Mouse (Mus musculus) testis, adult 2 months (tissue): ENCODE measurements at regions not wholly inside any gene's neighbourhood (a gene's known extent, or its start where the extent isn't known, plus 50 kb on each side); places are given as distances from the start of the nearest gene placed in this dataset.

Experiments used
- H3K27ac ChIP-seq: fragments of 200-500 bp; 2 replicates; pipeline ENCODE4 v1.5.1; 2012; ENCODE audit warnings: low read depth, low read length; ENCODE audit not compliant: control insufficient read depth, insufficient read depth
- H3K27me3 ChIP-seq: fragments of 200-500 bp; 2 replicates; pipeline ENCODE4 v1.6.1; 2012; ENCODE audit warnings: mild to moderate bottlenecking, low read length, moderate library complexity; ENCODE audit not compliant: control insufficient read depth, insufficient read depth
- H3K36me3 ChIP-seq: fragments of 200-500 bp; 2 replicates; pipeline ENCODE4 v1.6.1; 2012; ENCODE audit warnings: mild to moderate bottlenecking, low read length; ENCODE audit not compliant: control insufficient read depth, insufficient read depth
- H3K4me1 ChIP-seq: fragments of 200-500 bp; 2 replicates; pipeline ENCODE4 v1.6.1; 2012; ENCODE audit warnings: low read length; ENCODE audit not compliant: control insufficient read depth, insufficient read depth
- H3K4me3 ChIP-seq: fragments of 200-500 bp; 2 replicates; pipeline ENCODE4 v1.5.1; 2012; ENCODE audit warnings: low read depth, mild to moderate bottlenecking, low read length, moderate library complexity, mixed read lengths; ENCODE audit not compliant: control insufficient read depth
- CTCF ChIP-seq: fragments of 200-500 bp; IDR thresholded peaks from 2 replicates; pipeline ENCODE4 v1.5.1; 2012; ENCODE audit warnings: low read depth, mild to moderate bottlenecking, inconsistent platforms, low read length, moderate library complexity; ENCODE audit not compliant: control insufficient read depth, insufficient read depth, insufficient replicate concordance
- POLR2A ChIP-seq: fragments of 200-500 bp; IDR thresholded peaks from 2 replicates; pipeline ENCODE4 v1.6.1; 2012; ENCODE audit warnings: low read depth, mild to moderate bottlenecking, inconsistent platforms, low read length, moderate library complexity; ENCODE audit not compliant: control insufficient read depth

DNA sequence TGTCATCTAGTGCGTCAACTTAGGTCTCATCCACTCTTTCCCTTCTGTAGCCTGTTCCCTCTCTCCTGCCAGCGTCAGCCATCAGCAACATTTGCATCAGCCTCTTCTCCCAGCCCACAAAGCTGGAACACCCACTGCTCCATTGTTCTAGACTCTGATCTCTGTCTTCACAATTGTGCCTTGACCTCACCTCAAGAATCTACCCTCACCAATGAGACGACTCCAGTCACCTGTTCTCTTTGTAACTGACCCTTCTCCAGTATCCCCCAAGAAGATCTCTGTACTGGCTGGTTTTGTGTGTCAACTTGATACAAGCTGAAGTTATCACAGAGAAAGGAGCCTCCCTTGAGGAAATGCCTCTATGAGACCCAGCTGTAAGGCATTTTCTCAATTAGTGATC, 205.7 kb upstream of the Klf3 start:
- no peak overlapping the region for H3K27ac ChIP-seq

DNA sequence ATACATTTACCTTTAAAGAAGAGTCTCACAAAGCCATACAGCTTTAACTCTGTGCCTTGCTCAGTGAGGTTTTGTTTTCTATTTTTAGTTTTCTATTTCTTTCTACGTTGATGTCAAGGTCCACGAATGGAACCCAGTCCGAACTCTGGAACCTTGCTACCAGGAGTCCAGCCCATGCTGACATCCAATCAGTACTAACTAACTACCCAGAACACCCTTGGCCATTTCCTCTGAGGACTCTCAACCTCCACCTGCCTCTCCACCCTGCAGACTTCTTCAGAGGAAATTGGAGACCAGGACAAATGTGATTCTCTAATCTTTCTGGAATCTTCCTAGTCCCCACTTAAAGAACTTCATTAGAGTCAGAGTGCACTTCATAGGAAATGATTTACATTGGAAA, 204.6 kb upstream of the Klf3 start:
- no peak overlapping the region for H3K27ac ChIP-seq

More for the DNA sequence above, 205.7 kb upstream of the Klf3 start:
- Histone ChIP-seq H3K36me3 (no peaks in the 10 kb centered on the region), H3K4me3 (no peak overlapping the region), H3K27me3 (no peaks in the 10 kb centered on the region), H3K4me1 (peaks cover 16% of the 10 kb centered on the region)
- TF ChIP-seq POLR2A (no peak), CTCF (no peak)

DNA sequence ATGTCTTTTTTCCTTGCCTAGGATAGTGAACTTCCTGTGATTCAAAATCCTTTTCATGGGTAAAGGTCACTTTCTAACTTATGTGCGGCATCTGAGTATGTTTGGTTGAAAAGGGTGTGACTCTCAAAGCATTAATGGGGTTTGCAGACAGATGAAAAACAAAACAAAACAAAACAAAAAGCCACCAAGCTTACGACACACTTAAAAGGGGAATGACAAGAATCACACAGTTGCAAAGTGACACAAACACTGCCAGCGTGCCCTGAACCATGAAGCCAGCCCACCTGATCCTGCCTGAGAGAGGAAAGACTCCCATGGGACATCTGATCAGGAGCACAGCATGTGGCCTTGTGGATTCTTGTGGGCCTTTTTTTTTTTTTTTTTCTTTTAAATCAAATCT, 204.2 kb upstream of the Klf3 start:
- Histone ChIP-seq H3K27ac (no peak overlapping the region), H3K4me1 (peaks cover 16% of the 10 kb centered on the region), H3K27me3 (no peaks in the 10 kb centered on the region), H3K4me3 (no peak overlapping the region), H3K36me3 (no peaks in the 10 kb centered on the region)
- TF ChIP-seq CTCF: no peak
- TF ChIP-seq POLR2A: no peak

More for the DNA sequence above, 204.6 kb upstream of the Klf3 start:
- peaks cover 16% of the 10 kb centered on the region for H3K4me1 ChIP-seq
- TF ChIP-seq CTCF: no peak
- no peak for TF ChIP-seq POLR2A
- H3K4me3 ChIP-seq: no peak overlapping the region
- H3K27me3 ChIP-seq: no peaks in the 10 kb centered on the region
- no peaks in the 10 kb centered on the region for H3K36me3 ChIP-seq

GRCm38 (mm10) chr5:64599865-64600288, 203.3 kb upstream of the Klf3 start:
- H3K4me3 ChIP-seq: peak overlapping the region; percentile 86
- H3K27ac ChIP-seq: peak overlapping the region; percentile 71; the same call in 1 of the 2 replicates
- TF ChIP-seq POLR2A: no peak
- H3K36me3 ChIP-seq: no peaks in the 10 kb centered on the region
- H3K27me3 ChIP-seq: no peaks in the 10 kb centered on the region
- H3K4me1 ChIP-seq: peaks cover 16% of the 10 kb centered on the region

DNA sequence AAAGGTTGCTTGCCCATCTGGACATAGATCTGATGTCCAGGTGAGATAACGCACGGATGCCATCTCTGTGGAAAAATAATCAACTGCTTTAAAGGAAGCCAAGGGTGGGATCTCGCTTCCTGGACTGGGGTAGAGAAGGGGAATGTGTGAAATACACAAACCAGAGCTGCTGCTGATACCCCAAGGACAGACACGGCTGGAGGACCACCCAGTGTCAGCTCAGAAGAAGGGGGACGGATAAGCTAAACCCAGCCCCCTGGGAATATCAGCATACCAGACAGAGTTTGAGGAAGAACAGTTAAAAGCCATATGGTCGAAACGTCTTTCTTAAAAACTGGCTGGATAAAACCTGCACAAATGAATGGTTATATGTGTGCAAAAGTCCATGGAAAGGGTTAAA, 202.8 kb upstream of the Klf3 start:
- H3K27ac ChIP-seq: no peak overlapping the region
- peaks cover 16% of the 10 kb centered on the region for H3K4me1 ChIP-seq
- no peak for TF ChIP-seq CTCF
- no peak for TF ChIP-seq POLR2A
- H3K4me3 ChIP-seq: peak overlapping the region; percentile 86
- no peaks in the 10 kb centered on the region for H3K27me3 ChIP-seq
- H3K36me3 ChIP-seq: no peaks in the 10 kb centered on the region

- TF ChIP-seq CTCF: no peak
- no peak for TF ChIP-seq POLR2A
- no peaks in the 10 kb centered on the region for H3K27me3 ChIP-seq
- H3K27ac ChIP-seq: no peak overlapping the region
- H3K36me3 ChIP-seq: no peaks in the 10 kb centered on the region
- H3K4me3 ChIP-seq: peak overlapping the region; percentile 6; the same call in 1 of the 2 replicates
- peaks cover 16% of the 10 kb centered on the region for H3K4me1 ChIP-seq
Observed at GRCm38 (mm10) chr5:64600811-64601210, 202.4 kb upstream of the Klf3 start.

GRCm38 (mm10) chr5:64601285-64601684, 201.9 kb upstream of the Klf3 start:
- Histone ChIP-seq H3K27me3 (no peaks in the 10 kb centered on the region), H3K27ac (no peak overlapping the region)

GRCm38 (mm10) chr5:64601832-64602231, 201.4 kb upstream of the Klf3 start:
- no peak for TF ChIP-seq POLR2A
- no peak for TF ChIP-seq CTCF
- Histone ChIP-seq H3K27ac (no peak overlapping the region), H3K4me1 (peaks cover 16% of the 10 kb centered on the region), H3K27me3 (no peaks in the 10 kb centered on the region), H3K4me3 (no peak overlapping the region), H3K36me3 (no peaks in the 10 kb centered on the region)

More at GRCm38 (mm10) chr5:64601285-64601684, 201.9 kb upstream of the Klf3 start:
- no peak for TF ChIP-seq CTCF
- TF ChIP-seq POLR2A: no peak
- Histone ChIP-seq H3K36me3 (no peaks in the 10 kb centered on the region), H3K4me3 (no peak overlapping the region), H3K4me1 (peaks cover 16% of the 10 kb centered on the region)
